Mouse (Mus musculus): ENCODE results near the gene Gm42372.
A peak's percentile ranks its signal among the peaks of the same experiment; 100 is the strongest.
"Not testable (repeated sequence)": the region's sequence is repeated elsewhere in the genome, so short reads cannot be mapped to it uniquely, and the experiment has no call there.

The Gm42372 gene

GRCm38 (mm10) chr7:16982859-16983568 lies at the start of gene Gm42372:
Gene Gm42372 (plus strand): TSS chr7:16983086.
- peak; percentile 95 for DNase-seq

- DNase-seq, result no peak
Observed at GRCm38 (mm10) chr7:16937312-16937711, 45.6 kb upstream of the Gm42372 start.

GRCm38 (mm10) chr7:16938117-16938791 lies 44.6 kb upstream of the Gm42372 start:
- peak; percentile 82 for DNase-seq

- peak; percentile 92 for DNase-seq
Observed at GRCm38 (mm10) chr7:16940292-16940691, 42.6 kb upstream of the Gm42372 start.

GRCm38 (mm10) chr7:16942861-16943260 lies 40.0 kb upstream of the Gm42372 start:
- DNase-seq, result no peak

GRCm38 (mm10) chr7:16944061-16944807 lies 38.7 kb upstream of the Gm42372 start, which contains the start of gene Pnmal2:
Gene Pnmal2 (plus strand): TSS chr7:16944682.
- peak; percentile 92 for DNase-seq

GRCm38 (mm10) chr7:16944808-16945315 lies 38.0 kb upstream of the Gm42372 start:
- DNase-seq, result peak; percentile 25

GRCm38 (mm10) chr7:16945419-16945818 lies 37.5 kb upstream of the Gm42372 start:
- DNase-seq, result peak; percentile 28

GRCm38 (mm10) chr7:16946441-16947348 lies 36.2 kb upstream of the Gm42372 start:
- DNase-seq, result peak; percentile 34

- DNase-seq, result peak; percentile 65
Observed at GRCm38 (mm10) chr7:16947349-16947895, 35.5 kb upstream of the Gm42372 start.

- DNase-seq, result peak; percentile 25
Observed at GRCm38 (mm10) chr7:16947959-16948361, 34.9 kb upstream of the Gm42372 start.

- DNase-seq, result no peak
Observed at GRCm38 (mm10) chr7:16948923-16949458, 33.9 kb upstream of the Gm42372 start.

GRCm38 (mm10) chr7:16949908-16950841 lies 32.7 kb upstream of the Gm42372 start:
- DNase-seq, result peak; percentile 88

GRCm38 (mm10) chr7:16950861-16951635 lies 31.8 kb upstream of the Gm42372 start:
- DNase-seq, result peak; percentile 86

- DNase-seq, result not testable (repeated sequence)
Observed at GRCm38 (mm10) chr7:16953776-16954175, 29.1 kb upstream of the Gm42372 start.

- no peak for DNase-seq
Observed at GRCm38 (mm10) chr7:16955712-16956111, 27.2 kb upstream of the Gm42372 start.

- peak; percentile 78 for DNase-seq
Observed at GRCm38 (mm10) chr7:16956410-16957265, 26.2 kb upstream of the Gm42372 start.

- peak; percentile 96 for DNase-seq
Observed at GRCm38 (mm10) chr7:16959539-16960187, 23.2 kb upstream of the Gm42372 start, which contains the start of gene Pnmal1. Gene Pnmal1 (plus strand): TSS chr7:16959679.

Data from right cerebral cortex, adult 18-20 months (tissue).